Mouse (Mus musculus) ES-Bruce4 (cell line): ENCODE data around the gene Psrc1.

Experiments used
- CTCF ChIP-seq: IDR thresholded peaks from one replicate; pipeline ENCODE4 v1.8.1; 2011; ENCODE audit warnings: low read depth, low read length
- EP300 ChIP-seq: IDR thresholded peaks from 2 replicates; pipeline ENCODE4 v1.6.1; 2011; ENCODE audit warnings: low read depth, low read length; ENCODE audit not compliant: insufficient read depth

GRCm38 (mm10) chr3:108363626-108364025 is 20.0 kb upstream of the Psrc1 start:
- TF ChIP-seq CTCF (no peak), EP300 (no peak)
